8 mouse cellular contexts compared by ENCODE assay signal in the genomic region with DNA sequence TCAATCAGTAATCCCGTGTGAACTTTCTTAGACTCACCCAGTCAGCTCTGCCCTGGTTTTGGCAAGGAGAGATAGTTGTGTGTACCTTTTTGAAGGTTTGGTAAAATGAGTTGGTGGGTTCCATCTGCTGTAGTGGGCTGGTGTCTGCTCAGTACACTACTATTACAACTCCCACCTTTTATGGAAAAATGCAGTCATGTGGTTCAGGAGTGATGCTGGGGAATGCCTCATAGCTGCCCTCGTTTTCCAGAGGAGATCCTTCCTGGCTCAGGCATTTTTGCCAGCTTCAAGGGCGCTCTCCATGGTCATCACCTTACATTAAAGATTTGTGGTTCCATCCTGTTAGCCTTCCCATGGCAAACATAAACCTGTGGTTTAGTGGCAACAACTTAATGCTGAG. TPM values are rescaled to one million over a fixed set of nuclear protein-coding genes. Genes with fewer than 3 reads are reported as not detected.
A peak's percentile ranks its signal among the peaks of the same experiment; 100 is the strongest.
DNase-seq lines count a peak whose midpoint lies in the region; ATAC-seq and TF ChIP-seq lines count a peak whose summit lies in the region.

No protein-coding gene starts in this region.

- ATAC-seq in erythroblast, adult 5-6 weeks (replicated peaks; ENCODE audit: low FRiP score, poor library complexity, severe bottlenecking) = no peak
- no peak for ATAC-seq in lung, postnatal 0 days
- no peak for ATAC-seq in limb, embryonic 14.5 days (ENCODE audit: low FRiP score, low read depth)
- no peak for ATAC-seq in stomach, embryonic 14.5 days (ENCODE audit: insufficient number of reproducible peaks, insufficient read depth, low FRiP score, low read depth)

- TF ChIP-seq CTCF in lung, postnatal 0 days (IDR thresholded peaks at IDR 0.05) = no peak
- no peak for TF ChIP-seq CTCF in left cerebral cortex, adult 2 months (IDR thresholded peaks at IDR 0.05)

- H3K4me1 ChIP-seq in erythroblast, embryonic 14.5 days (ENCODE audit: control insufficient read depth) = peaks cover 45% of the 10 kb centered on the region
- peaks cover 11% of the 10 kb centered on the region; the same call in 1 of the 2 replicates for H3K4me1 ChIP-seq in lung, postnatal 0 days (ENCODE audit: insufficient read depth, low read depth, low read length)
- peaks cover 23% of the 10 kb centered on the region for H3K4me1 ChIP-seq in limb, embryonic 14.5 days (ENCODE audit: control insufficient read depth, insufficient read depth, low read length)
- H3K4me1 ChIP-seq in stomach, embryonic 14.5 days (ENCODE audit: control insufficient read depth, insufficient read depth, low read length) = peaks cover 13% of the 10 kb centered on the region; the same call in 1 of the 2 replicates

- H3K36me3 ChIP-seq in erythroblast, embryonic 14.5 days (ENCODE audit: control insufficient read depth) = peaks cover 45% of the 10 kb centered on the region
- H3K36me3 ChIP-seq in lung, postnatal 0 days (ENCODE audit: insufficient read depth, low read length) = no peaks in the 10 kb centered on the region
- peaks cover 16% of the 10 kb centered on the region; the same call in 1 of the 2 replicates for H3K36me3 ChIP-seq in limb, embryonic 14.5 days (ENCODE audit: control insufficient read depth, insufficient read depth, low read length)
- H3K36me3 ChIP-seq in stomach, embryonic 14.5 days (ENCODE audit: control insufficient read depth, insufficient read depth, low read length) = peaks cover 4% of the 10 kb centered on the region

- H3K4me2 ChIP-seq in lung, postnatal 0 days (replicated peaks; ENCODE audit: low read depth, low read length) = peak overlapping the region; percentile 94; the same call in 1 of the 2 replicates
- peak overlapping the region; percentile 93 for H3K4me2 ChIP-seq in limb, embryonic 14.5 days (replicated peaks; ENCODE audit: low read depth, low read length, severe bottlenecking)
- peak overlapping the region; percentile 73; the same call in 1 of the 2 replicates for H3K4me2 ChIP-seq in stomach, embryonic 14.5 days (replicated peaks; ENCODE audit: low read depth, low read length)

- TF ChIP-seq EP300 in lung, postnatal 0 days (IDR thresholded peaks at IDR 0.05) = no peak

- WGBS in lung, postnatal 0 days = 38% methylated on average over 3 of the region's 3 CpGs
- 35% methylated on average over 3 of the region's 3 CpGs for WGBS in limb, embryonic 14.5 days
- WGBS in stomach, embryonic 14.5 days = 45% methylated on average over 3 of the region's 3 CpGs

- no peak overlapping the region for H3K9ac ChIP-seq in lung, postnatal 0 days (replicated peaks; ENCODE audit: low read depth)
- peak overlapping the region; percentile 77; the same call in 1 of the 2 replicates for H3K9ac ChIP-seq in limb, embryonic 14.5 days (ENCODE audit: low read depth, low read length, severe bottlenecking)
- no peak overlapping the region; the same call in 1 of the 2 replicates for H3K9ac ChIP-seq in stomach, embryonic 14.5 days (replicated peaks; ENCODE audit: low read depth, low read length)

- no peak for TF ChIP-seq POLR2A in limb, embryonic 14.5 days (IDR thresholded peaks at IDR 0.05; ENCODE audit: borderline replicate concordance, extremely low read depth, insufficient read depth, insufficient read length)

- intact Hi-C loops in left cerebral cortex, adult 2 months (cut with DNase I) = loop anchor here (5.0 kb wide), 1 partner anchor 41 kb away; no protein-coding TSS in a partner anchor

- no peak overlapping the region for H3K27ac ChIP-seq in lung, postnatal 0 days (ENCODE audit: low read length)
- no peak overlapping the region for H3K27ac ChIP-seq in limb, embryonic 14.5 days (replicated peaks; ENCODE audit: low read depth, low read length)
- no peak overlapping the region for H3K27ac ChIP-seq in stomach, embryonic 14.5 days (ENCODE audit: low read length)
- no peak overlapping the region for H3K27ac ChIP-seq in left cerebral cortex, adult 2 months

- no peak for DNase-seq in lung, postnatal 0 days (ENCODE audit: low spot score)
- no peak for DNase-seq in lung, postnatal 10 days
- no peak for DNase-seq in limb, embryonic 14.5 days (ENCODE audit: low spot score)
- DNase-seq in left cerebral cortex, adult 2 months (ENCODE audit: extremely low spot score in 1 of 2, low spot score in 2 of 2) = no peak
- no peak for DNase-seq in spleen, adult 12 weeks (ENCODE audit: low spot score)

- H3K27me3 ChIP-seq in erythroblast, embryonic 14.5 days (ENCODE audit: control insufficient read depth) = no peaks in the 10 kb centered on the region
- H3K27me3 ChIP-seq in lung, postnatal 0 days (replicated peaks; ENCODE audit: insufficient read depth, low read length) = no peaks in the 10 kb centered on the region
- no peaks in the 10 kb centered on the region for H3K27me3 ChIP-seq in limb, embryonic 14.5 days (ENCODE audit: control insufficient read depth, insufficient read depth, low read length)
- H3K27me3 ChIP-seq in stomach, embryonic 14.5 days (ENCODE audit: control insufficient read depth, insufficient read depth, low read length) = no peaks in the 10 kb centered on the region

- peak overlapping the region; percentile 94 for H3K4me3 ChIP-seq in erythroblast, embryonic 14.5 days (replicated peaks)
- no peak overlapping the region for H3K4me3 ChIP-seq in lung, postnatal 0 days (ENCODE audit: low read depth, low read length)
- peak overlapping the region; percentile 77; the same call in 1 of the 2 replicates for H3K4me3 ChIP-seq in limb, embryonic 14.5 days (replicated peaks; ENCODE audit: low read length)
- no peak overlapping the region for H3K4me3 ChIP-seq in stomach, embryonic 14.5 days (ENCODE audit: low read depth, low read length)
- H3K4me3 ChIP-seq in left cerebral cortex, adult 2 months = no peak overlapping the region; the same call in 1 of the 2 replicates

- no peaks in the 10 kb centered on the region for H3K9me3 ChIP-seq in erythroblast, embryonic 14.5 days (ENCODE audit: control insufficient read depth, low read length)
- H3K9me3 ChIP-seq in lung, postnatal 0 days (ENCODE audit: low read length) = no peaks in the 10 kb centered on the region
- H3K9me3 ChIP-seq in limb, embryonic 14.5 days (ENCODE audit: control insufficient read depth, low read length) = no peaks in the 10 kb centered on the region
- no peaks in the 10 kb centered on the region for H3K9me3 ChIP-seq in stomach, embryonic 14.5 days (ENCODE audit: control insufficient read depth, low read depth, low read length)

RNA-seq across cellular contexts. Expression of a gene that starts 2.6 kb away (rescaled TPM):
- polyA plus RNA-seq in erythroblast, embryonic 14.5 days (2012) = 0.27 and 0.56 TPM in 2 replicates
- 10.0 and 12.3 TPM in 2 replicates for total RNA-seq in erythroblast, adult 5-6 weeks (2015; ENCODE audit: low replicate concordance)
- 6.6 and 15.5 TPM in 2 replicates for total RNA-seq in erythroblast, adult 5-6 weeks (2017; ENCODE audit: low replicate concordance)
- polyA plus RNA-seq in lung, postnatal 0 days (2015; fragmentation: Nextera tagmentation; extraction: Ambion mirVana) = 6.5 and 6.7 TPM in 2 replicates
- 22.7 and 24.8 TPM in 2 replicates for polyA plus RNA-seq in limb, embryonic 14.5 days (2012; rRNA removed)
- 10.9 and 16.1 TPM in 2 replicates for polyA plus RNA-seq in limb, embryonic 14.5 days (2014; fragmentation: Nextera tagmentation; extraction: Ambion mirVana)
- polyA plus RNA-seq in stomach, embryonic 14.5 days (2014; fragmentation: Nextera tagmentation; extraction: Ambion mirVana) = 10.3 and 12.5 TPM in 2 replicates
- 10 to 100 TPM; 38.6 to 39.8 TPM for total RNA-seq in left cerebral cortex, adult 2 months (2021)

Comparison
In these comparisons a context has a peak if more than half of its experiments do, and no peak if none do; other contexts are left out.
1. H3K4me3 ChIP-seq: peak in erythroblast, embryonic 14.5 days (single experiment) and limb, embryonic 14.5 days (single experiment); none in lung, postnatal 0 days (single experiment), stomach, embryonic 14.5 days (single experiment) and left cerebral cortex, adult 2 months (single experiment).
2. Peak in every context shown above with its lines, with median percentiles within 50 percentile points of each other: H3K4me2 ChIP-seq.